In genomic region chr11:104944723-104945122, GRCm38 (mm10) we compare ENCODE assay signal across 17 mouse cellular contexts.
"Had no signal": no experiment of that assay in that cellular context is flagged by ENCODE, and none has a peak within 500 bp of the region (broad histone marks: within the 10 kb centered on the region; RNA-seq: fewer than 3 reads in every experiment).

No protein-coding gene starts in this region.

- H3K4me2 ChIP-seq: lung, embryonic 15.5 days; midbrain, embryonic 12.5 days; midbrain, embryonic 15.5 days; neural tube, embryonic 12.5 days; stomach, embryonic 15.5 days had no signal

- H3K27me3 ChIP-seq: lung, embryonic 15.5 days; midbrain, embryonic 12.5 days; midbrain, embryonic 15.5 days; neural tube, embryonic 12.5 days; stomach, embryonic 15.5 days had no signal

- H3K27ac ChIP-seq: lung, embryonic 15.5 days; macrophage; midbrain, embryonic 10.5 days; midbrain, embryonic 12.5 days; midbrain, embryonic 15.5 days; neural tube, embryonic 12.5 days; stomach, embryonic 15.5 days; stomach, postnatal 0 days had no signal

- DNase-seq: liver, postnatal 0 days; lung, adult 2 months; lung, postnatal 14 days; lung, postnatal 36 days; right cerebral cortex, postnatal 14 days; thymus, adult 2 months; thymus, postnatal 25 days; thymus, postnatal 4 days had no signal

- H3K36me3 ChIP-seq: lung, embryonic 15.5 days; midbrain, embryonic 10.5 days; midbrain, embryonic 12.5 days; midbrain, embryonic 15.5 days; neural tube, embryonic 12.5 days; stomach, embryonic 15.5 days had no signal

- ATAC-seq: liver, postnatal 0 days; lung, postnatal 0 days; midbrain, embryonic 15.5 days had no signal

- H3K4me1 ChIP-seq: lung, embryonic 15.5 days; midbrain, embryonic 10.5 days; midbrain, embryonic 12.5 days; midbrain, embryonic 15.5 days; neural tube, embryonic 12.5 days; stomach, embryonic 15.5 days had no signal

- H3K9me3 ChIP-seq: lung, embryonic 15.5 days; midbrain, embryonic 10.5 days; midbrain, embryonic 12.5 days; midbrain, embryonic 15.5 days; neural tube, embryonic 12.5 days; stomach, embryonic 15.5 days had no signal

- H3K9ac ChIP-seq: liver, postnatal 0 days; lung, embryonic 15.5 days; midbrain, embryonic 12.5 days; midbrain, embryonic 15.5 days; neural tube, embryonic 12.5 days; stomach, embryonic 15.5 days had no signal

- H3K4me3 ChIP-seq: lung, embryonic 15.5 days; midbrain, embryonic 10.5 days; midbrain, embryonic 12.5 days; midbrain, embryonic 15.5 days; neural tube, embryonic 12.5 days; stomach, embryonic 15.5 days had no signal
